Mouse (Mus musculus): ENCODE measurements around the gene Gm45140.

The Gm45140 gene

DNA sequence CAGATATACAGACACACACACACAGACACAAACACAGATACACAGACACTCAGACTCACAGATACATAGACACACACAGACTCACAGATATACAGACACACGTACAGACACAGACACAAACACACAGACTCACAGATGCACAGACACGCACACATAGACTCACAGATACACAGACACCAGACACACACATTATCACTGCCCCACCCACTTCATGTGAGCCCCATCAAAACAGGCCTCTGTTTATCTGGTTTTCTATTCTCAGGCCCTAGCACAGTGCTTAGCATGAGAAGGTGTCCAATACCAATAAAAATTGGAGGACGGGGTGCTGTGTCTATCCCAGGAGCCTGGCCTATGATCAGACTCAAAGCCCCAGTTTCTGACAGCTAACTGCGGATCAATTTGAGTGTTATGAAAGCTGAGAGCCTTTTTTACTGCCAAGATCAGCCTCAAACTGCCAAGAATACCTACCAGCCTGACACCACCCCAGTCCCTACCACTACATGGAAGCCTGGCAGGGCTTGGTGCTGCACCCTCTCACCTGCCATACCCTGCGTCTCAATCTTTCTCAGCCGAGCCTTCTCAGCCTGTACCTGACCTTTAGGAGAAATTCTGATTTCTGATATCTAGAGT lies 39.2 kb downstream of the Gm45140 start:
- DNase-seq: no peak

- DNase-seq: no peak
These were observed 40.0 kb downstream of the Gm45140 start for GRCm38 (mm10) chr6:87795385-87796150.

GRCm38 (mm10) chr6:87793821-87794510 lies 41.6 kb downstream of the Gm45140 start:
- no peak for DNase-seq

GRCm38 (mm10) chr6:87791826-87792225 lies 43.8 kb downstream of the Gm45140 start:
- DNase-seq: no peak

- peak; percentile 25 to 44 for DNase-seq
These were observed 44.7 kb downstream of the Gm45140 start for GRCm38 (mm10) chr6:87790779-87791480.

- DNase-seq: no peak
These were observed 45.8 kb downstream of the Gm45140 start for GRCm38 (mm10) chr6:87789791-87790190.

DNA sequence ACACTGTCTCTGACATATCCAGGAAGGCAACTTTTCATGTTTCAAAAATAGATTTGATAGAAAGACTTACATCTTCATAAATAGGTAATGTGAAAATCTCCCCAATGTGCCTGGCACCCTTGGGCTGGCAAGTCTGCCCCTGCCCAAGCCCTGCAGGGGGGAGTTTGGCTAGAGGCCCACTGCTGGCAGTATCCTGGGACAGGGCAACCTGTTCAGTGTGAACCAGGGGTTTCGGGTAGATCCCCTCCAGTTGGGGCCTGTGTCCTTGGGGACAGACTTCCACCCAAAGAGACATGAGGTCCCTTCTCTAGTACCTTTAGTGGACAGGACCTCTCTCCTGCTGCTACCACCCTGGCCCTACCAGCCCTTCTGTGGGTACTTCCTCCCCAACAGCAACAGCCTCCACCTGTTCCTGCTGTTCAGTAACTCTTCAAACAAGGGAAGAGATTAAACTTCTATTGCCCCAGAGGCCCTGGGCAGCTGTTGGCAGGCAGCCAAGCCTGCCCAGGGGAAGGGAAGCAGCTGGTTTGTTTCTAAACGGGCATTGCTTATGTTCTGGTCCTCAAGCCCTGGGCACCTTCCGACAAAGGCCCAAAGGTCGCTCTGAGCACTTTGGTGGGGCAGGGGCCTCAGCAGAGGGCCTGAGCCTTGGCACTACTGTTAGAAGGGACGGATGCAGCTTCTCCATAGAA lies 46.6 kb downstream of the Gm45140 start:
- DNase-seq: no peak

GRCm38 (mm10) chr6:87788266-87788895 lies 47.2 kb downstream of the Gm45140 start:
- no peak for DNase-seq

DNA sequence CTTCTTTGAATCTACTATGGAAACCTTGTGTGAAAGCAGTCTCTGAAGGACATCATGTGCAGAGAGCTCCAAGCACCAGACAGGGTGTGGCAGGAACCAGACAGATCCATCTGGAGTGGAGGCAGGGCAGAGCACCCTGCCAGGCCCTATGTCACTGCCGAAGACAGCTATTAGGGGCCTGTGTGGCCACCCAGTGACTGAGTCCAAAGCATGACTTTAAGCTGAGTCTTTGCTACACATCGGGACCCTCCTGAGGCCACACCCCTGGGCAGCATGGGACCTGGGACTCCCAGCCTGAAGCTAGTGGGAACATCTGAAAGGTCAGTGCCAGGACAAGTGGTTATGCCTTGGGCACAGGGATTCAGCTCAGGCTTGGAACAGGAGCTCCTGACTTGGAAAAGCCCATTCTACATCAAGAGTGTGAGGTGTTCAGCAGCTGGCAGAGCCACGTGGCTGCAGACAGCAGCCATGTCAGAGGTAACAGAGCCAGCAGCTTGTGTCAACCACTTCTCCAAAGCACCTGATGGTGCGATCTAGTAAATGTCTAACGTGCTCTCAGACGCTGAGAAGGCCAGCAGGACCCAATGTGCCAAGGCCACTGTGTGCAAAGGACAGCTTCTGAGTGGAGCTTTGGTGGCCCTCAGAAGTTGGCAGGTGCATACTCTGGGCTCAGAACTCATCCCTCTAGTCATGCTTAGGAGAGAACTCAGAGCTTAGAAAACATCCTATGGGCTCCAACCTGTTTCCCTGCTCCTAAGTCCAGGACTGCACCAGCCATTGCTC lies 48.3 kb downstream of the Gm45140 start:
- DNase-seq: no peak

- DNase-seq: no peak
These were observed 49.0 kb downstream of the Gm45140 start for GRCm38 (mm10) chr6:87786621-87787020.

GRCm38 (mm10) chr6:87784033-87784432 lies 51.6 kb downstream of the Gm45140 start:
- no peak for DNase-seq

DNA sequence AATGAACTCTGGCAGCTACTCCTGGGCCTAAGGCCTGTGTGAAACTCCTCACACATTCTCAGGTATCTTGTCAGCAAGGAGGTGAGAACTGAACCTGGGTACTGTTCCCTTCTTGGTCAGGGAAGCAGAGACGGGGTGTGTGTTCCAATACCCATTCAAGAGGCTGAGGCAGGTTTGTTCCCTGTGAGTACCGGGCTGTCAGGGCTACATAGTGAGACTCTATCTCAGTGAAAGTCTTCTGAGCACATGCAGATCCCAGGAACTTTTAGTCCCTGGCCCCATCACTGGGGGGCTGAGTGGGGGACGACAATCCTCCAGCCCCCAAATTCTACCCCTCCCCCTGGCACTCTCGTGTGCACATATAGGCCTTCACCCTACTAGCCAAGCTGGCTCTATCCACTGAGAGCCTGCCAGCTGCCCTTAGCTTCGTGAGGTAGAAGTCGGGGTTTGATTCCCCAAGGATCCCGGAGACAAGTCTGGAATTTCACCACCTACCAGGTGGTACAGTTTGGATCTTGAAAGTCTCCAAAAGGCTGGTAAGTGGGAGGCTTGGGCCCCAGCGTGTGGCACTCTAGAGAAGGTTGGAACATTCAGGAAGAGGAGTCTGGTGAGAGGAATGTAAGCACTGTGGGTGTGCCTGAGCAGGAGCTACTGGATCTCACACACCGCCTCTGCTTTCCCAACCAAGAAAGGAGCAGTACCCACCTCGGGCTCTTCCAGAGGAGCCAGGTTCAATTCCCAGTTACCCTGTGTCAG lies 54.9 kb downstream of the Gm45140 start:
- no peak for DNase-seq

GRCm38 (mm10) chr6:87779174-87780165 lies 56.1 kb downstream of the Gm45140 start:
- no peak for DNase-seq

DNA sequence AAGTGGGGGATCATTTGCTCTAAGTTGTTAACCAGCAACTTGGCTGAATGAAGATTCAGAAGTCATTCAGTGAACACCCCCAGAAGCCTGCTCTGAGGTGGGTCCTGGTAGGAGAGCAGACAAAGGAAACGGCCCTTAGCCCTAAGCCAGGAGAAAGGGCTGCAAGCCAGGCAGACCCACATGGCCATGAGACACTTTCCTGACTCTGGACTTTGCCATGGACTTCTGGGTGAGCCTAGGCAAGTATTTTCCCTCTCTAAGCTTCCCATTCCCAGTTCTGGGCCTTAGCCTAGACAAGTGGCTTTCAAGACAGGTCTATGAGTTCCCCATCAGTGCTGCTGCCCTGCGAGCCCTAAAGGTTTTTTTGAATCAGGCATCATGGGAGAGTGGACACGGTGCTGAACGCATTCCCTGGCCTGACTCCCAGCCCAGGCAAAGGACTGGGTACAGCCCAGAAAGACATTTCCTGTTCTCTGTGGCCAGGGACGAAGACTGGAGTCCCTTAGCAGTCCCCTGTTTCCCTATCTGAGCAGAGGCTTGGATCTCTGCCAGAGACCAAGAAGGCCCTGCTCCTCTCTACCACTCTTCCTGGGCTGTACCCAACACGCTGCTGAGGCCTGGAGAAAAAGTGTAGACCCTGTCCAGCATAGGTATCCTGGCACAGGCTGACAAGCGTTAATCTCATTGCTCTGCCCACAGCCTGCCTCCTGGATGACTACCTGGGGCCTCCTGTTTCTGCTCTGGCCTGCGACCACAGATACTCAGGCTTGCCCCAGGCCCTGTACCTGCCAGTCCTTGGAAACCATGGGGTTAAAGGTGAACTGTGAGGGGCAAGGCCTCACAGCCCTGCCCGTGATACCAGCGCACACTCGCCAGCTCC lies 57.1 kb downstream of the Gm45140 start:
- no peak for DNase-seq

DNA sequence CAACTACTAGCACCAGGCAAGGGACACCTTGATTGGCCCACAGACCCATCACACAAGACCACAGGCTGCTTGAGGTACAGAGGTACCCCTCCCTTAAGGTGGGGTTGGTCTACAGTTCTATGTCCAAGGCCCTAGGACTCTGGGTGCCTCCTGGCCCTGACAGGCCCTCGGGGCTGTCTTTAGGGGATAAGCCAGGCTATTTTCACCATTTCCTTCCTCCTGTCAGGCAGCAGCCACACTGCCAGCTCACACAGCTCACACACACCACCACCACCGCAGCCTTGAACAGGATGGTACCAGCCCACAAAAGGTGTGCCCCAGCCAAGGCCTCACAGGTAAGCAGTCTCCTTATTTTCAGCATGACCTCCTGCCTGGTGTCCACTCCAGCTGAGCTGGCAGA lies 57.8 kb downstream of the Gm45140 start, which contains the start of gene Gp9:
Gene Gp9, plus strand, starts transcription at position 231 of the 400 bp plus-strand sequence.
- DNase-seq: no peak

- DNase-seq: no peak
These were observed 58.9 kb downstream of the Gm45140 start for GRCm38 (mm10) chr6:87776663-87777062.

GRCm38 (mm10) chr6:87775588-87776245 lies 59.9 kb downstream of the Gm45140 start:
- DNase-seq: no peak
